In the genomic region with DNA sequence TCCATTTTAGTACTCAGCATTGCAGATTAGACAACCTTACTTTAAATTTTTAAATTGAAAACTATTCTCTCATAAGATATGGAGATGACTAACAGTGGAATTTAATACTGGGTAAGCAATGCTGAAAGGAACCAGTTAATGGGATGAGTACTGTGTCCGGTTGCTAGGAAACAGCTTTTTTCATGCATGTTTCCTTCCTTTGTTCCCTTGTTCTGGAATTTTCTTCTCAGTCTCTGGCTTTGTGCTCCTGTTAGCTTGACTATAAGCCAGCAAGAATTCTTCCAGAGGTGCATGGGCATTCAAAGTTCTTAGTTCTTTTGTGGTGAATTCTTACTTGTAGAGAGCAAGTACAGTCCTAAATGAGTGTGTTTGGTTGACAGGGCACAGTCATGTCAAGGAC, we compare ENCODE assay signal across 19 mouse cellular contexts. TPM values are rescaled to one million over a fixed set of nuclear protein-coding genes. Genes with fewer than 3 reads are reported as not detected.
A peak's percentile ranks its signal among the peaks of the same experiment; 100 is the strongest.
DNase-seq lines count a peak whose midpoint lies in the region; ATAC-seq lines count a peak whose summit lies in the region.
"Had no signal": no experiment of that assay in that cellular context is flagged by ENCODE, and none has a peak within 500 bp of the region (broad histone marks: within the 10 kb centered on the region; RNA-seq: fewer than 3 reads in every experiment).

No protein-coding gene starts in this region.

- H3K36me3 ChIP-seq in hindbrain, embryonic 11.5 days (ENCODE audit: control insufficient read depth, insufficient read depth, low read length), result no peaks in the 10 kb centered on the region
- H3K36me3 ChIP-seq in hindbrain, embryonic 14.5 days (replicated peaks; ENCODE audit: control insufficient read depth, insufficient read depth), result no peaks in the 10 kb centered on the region
- H3K36me3 ChIP-seq in midbrain, embryonic 11.5 days (ENCODE audit: control insufficient read depth, insufficient read depth, low read length), result no peaks in the 10 kb centered on the region
- no peaks in the 10 kb centered on the region for H3K36me3 ChIP-seq in heart, embryonic 11.5 days (ENCODE audit: control insufficient read depth, insufficient read depth, low read length)
- H3K36me3 ChIP-seq: kidney, embryonic 15.5 days; neural tube, embryonic 12.5 days had no signal

- no peak overlapping the region for H3K9ac ChIP-seq in hindbrain, embryonic 11.5 days (ENCODE audit: low read depth, low read length)
- no peak overlapping the region for H3K9ac ChIP-seq in hindbrain, embryonic 14.5 days
- no peak overlapping the region for H3K9ac ChIP-seq in midbrain, embryonic 11.5 days (ENCODE audit: low read length)
- no peak overlapping the region for H3K9ac ChIP-seq in heart, embryonic 11.5 days (ENCODE audit: low read depth, low read length)
- H3K9ac ChIP-seq: kidney, embryonic 15.5 days; liver, postnatal 0 days; neural tube, embryonic 12.5 days had no signal

- no peaks in the 10 kb centered on the region for H3K4me1 ChIP-seq in hindbrain, embryonic 11.5 days (replicated peaks; ENCODE audit: control insufficient read depth, insufficient read depth, low read length)
- no peaks in the 10 kb centered on the region; the same call in 1 of the 2 replicates for H3K4me1 ChIP-seq in hindbrain, embryonic 14.5 days (replicated peaks; ENCODE audit: control insufficient read depth, insufficient read depth, low read length)
- 0 out of 2 replicates have a peak, but pooled peaks cover 2% of the 10 kb centered on the region for H3K4me1 ChIP-seq in midbrain, embryonic 11.5 days (ENCODE audit: control insufficient read depth, insufficient read depth, low read length)
- H3K4me1 ChIP-seq in heart, embryonic 11.5 days (ENCODE audit: control insufficient read depth, insufficient read depth, low read length), result no peaks in the 10 kb centered on the region
- H3K4me1 ChIP-seq: kidney, embryonic 15.5 days; neural tube, embryonic 12.5 days had no signal

- H3K27me3 ChIP-seq in hindbrain, embryonic 11.5 days (ENCODE audit: control insufficient read depth, insufficient read depth, low read length), result no peaks in the 10 kb centered on the region
- H3K27me3 ChIP-seq in hindbrain, embryonic 14.5 days (ENCODE audit: control insufficient read depth, insufficient read depth, low read length), result no peaks in the 10 kb centered on the region
- H3K27me3 ChIP-seq in midbrain, embryonic 11.5 days (ENCODE audit: control insufficient read depth, insufficient read depth, low read length), result no peaks in the 10 kb centered on the region
- H3K27me3 ChIP-seq in heart, embryonic 11.5 days (ENCODE audit: control insufficient read depth, insufficient read depth, low read length), result no peaks in the 10 kb centered on the region
- H3K27me3 ChIP-seq: kidney, embryonic 15.5 days; neural tube, embryonic 12.5 days had no signal

- no peak overlapping the region for H3K4me2 ChIP-seq in hindbrain, embryonic 11.5 days (replicated peaks; ENCODE audit: low read depth, low read length)
- no peak overlapping the region for H3K4me2 ChIP-seq in hindbrain, embryonic 14.5 days (replicated peaks)
- no peak overlapping the region for H3K4me2 ChIP-seq in midbrain, embryonic 11.5 days
- no peak overlapping the region for H3K4me2 ChIP-seq in heart, embryonic 11.5 days
- H3K4me2 ChIP-seq: kidney, embryonic 15.5 days; neural tube, embryonic 12.5 days had no signal

- 70% methylated on average over 1 of the region's 1 CpGs for WGBS in hindbrain, embryonic 11.5 days
- WGBS in hindbrain, embryonic 14.5 days, result 46% methylated on average over 1 of the region's 1 CpGs
- 64% methylated on average over 1 of the region's 1 CpGs for WGBS in midbrain, embryonic 11.5 days
- 75% methylated on average over 1 of the region's 1 CpGs for WGBS in heart, embryonic 11.5 days (ENCODE audit: insufficient replicate concordance)

- no peaks in the 10 kb centered on the region for H3K9me3 ChIP-seq in hindbrain, embryonic 11.5 days (ENCODE audit: control insufficient read depth, low read length)
- no peaks in the 10 kb centered on the region for H3K9me3 ChIP-seq in hindbrain, embryonic 14.5 days (ENCODE audit: control insufficient read depth, low read length)
- no peaks in the 10 kb centered on the region for H3K9me3 ChIP-seq in midbrain, embryonic 11.5 days (ENCODE audit: control insufficient read depth, low read length)
- no peaks in the 10 kb centered on the region for H3K9me3 ChIP-seq in heart, embryonic 11.5 days (replicated peaks; ENCODE audit: control insufficient read depth, low read length)
- H3K9me3 ChIP-seq: kidney, embryonic 15.5 days; neural tube, embryonic 12.5 days had no signal

- H3K4me3 ChIP-seq in hindbrain, embryonic 11.5 days (ENCODE audit: low read depth, low read length), result no peak overlapping the region
- H3K4me3 ChIP-seq in hindbrain, embryonic 14.5 days (replicated peaks; ENCODE audit: low read length), result no peak overlapping the region
- no peak overlapping the region for H3K4me3 ChIP-seq in midbrain, embryonic 11.5 days (ENCODE audit: low read depth, low read length)
- H3K4me3 ChIP-seq in heart, embryonic 11.5 days (ENCODE audit: low read depth, low read length), result no peak overlapping the region
- H3K4me3 ChIP-seq: kidney, embryonic 15.5 days; neural tube, embryonic 12.5 days had no signal

- no peak for ATAC-seq in hindbrain, embryonic 11.5 days (ENCODE audit: low FRiP score)
- ATAC-seq in hindbrain, embryonic 14.5 days (ENCODE audit: low FRiP score), result no peak
- ATAC-seq in midbrain, embryonic 11.5 days (ENCODE audit: low FRiP score), result peak; percentile 42
- no peak for ATAC-seq in heart, embryonic 11.5 days (replicated peaks; ENCODE audit: insufficient number of reproducible peaks, low FRiP score, low TSS enrichment)
- ATAC-seq: CD4-positive, CD25-positive, alpha-beta regulatory T cell, adult 4 months; liver, postnatal 0 days had no signal

- no peak overlapping the region for H3K27ac ChIP-seq in hindbrain, embryonic 11.5 days (ENCODE audit: low read depth, low read length)
- H3K27ac ChIP-seq in hindbrain, embryonic 14.5 days, result no peak overlapping the region
- H3K27ac ChIP-seq in midbrain, embryonic 11.5 days (ENCODE audit: low read depth, low read length), result no peak overlapping the region
- no peak overlapping the region for H3K27ac ChIP-seq in heart, embryonic 11.5 days (ENCODE audit: low read depth, low read length)
- H3K27ac ChIP-seq: kidney, embryonic 15.5 days; neural tube, embryonic 12.5 days; stomach, postnatal 0 days had no signal

- peak; percentile 25 for DNase-seq in hindbrain, embryonic 11.5 days (ENCODE audit: low spot score)
- no peak for DNase-seq in hindbrain, embryonic 14.5 days (ENCODE audit: low spot score)
- peak; percentile 21 for DNase-seq in brain, adult 2 months (ENCODE audit: low read depth, low spot score)
- DNase-seq in midbrain, embryonic 11.5 days (ENCODE audit: low spot score, missing footprints), result peak; percentile 88
- DNase-seq in retina, postnatal 1 day, result peak; percentile 45
- no peak for DNase-seq in thymus, postnatal 36 days
- DNase-seq: adrenal gland, postnatal 14 days; cerebellum, adult 2 months; gastrocnemius, postnatal 25 days; layer of hippocampus, postnatal 36 days; liver; liver, postnatal 0 days; lung, postnatal 36 days; right cerebral cortex, postnatal 14 days had no signal

RNA-seq across cellular contexts. Expression of gene Mfsd6, which starts 30.9 kb away (rescaled TPM):
- 5.0 and 6.6 TPM in 2 replicates for polyA plus RNA-seq in hindbrain, embryonic 11.5 days (2014; fragmentation: Nextera tagmentation; extraction: Ambion mirVana)
- polyA plus RNA-seq in hindbrain, embryonic 14.5 days (2014; fragmentation: Nextera tagmentation; extraction: Ambion mirVana), result 15.8 and 16.1 TPM in 2 replicates
- polyA plus RNA-seq in midbrain, embryonic 11.5 days (2014; fragmentation: Nextera tagmentation; extraction: Ambion mirVana), result 3.1 and 3.4 TPM in 2 replicates
- 2.3 and 4.8 TPM in 2 replicates for polyA plus RNA-seq in heart, embryonic 11.5 days (2014; fragmentation: Nextera tagmentation; extraction: Ambion mirVana)

RNA-seq across cellular contexts. Expression of gene Inpp1, which starts 59.3 kb away (rescaled TPM):
- 12.4 and 12.9 TPM in 2 replicates for polyA plus RNA-seq in hindbrain, embryonic 11.5 days (2014; fragmentation: Nextera tagmentation; extraction: Ambion mirVana)
- 35.1 and 35.7 TPM in 2 replicates for polyA plus RNA-seq in hindbrain, embryonic 14.5 days (2014; fragmentation: Nextera tagmentation; extraction: Ambion mirVana)
- 9.8 and 11.6 TPM in 2 replicates for polyA plus RNA-seq in midbrain, embryonic 11.5 days (2014; fragmentation: Nextera tagmentation; extraction: Ambion mirVana)
- polyA plus RNA-seq in heart, embryonic 11.5 days (2014; fragmentation: Nextera tagmentation; extraction: Ambion mirVana), result 13.9 and 15.0 TPM in 2 replicates

Comparison
In these comparisons a context has a peak if more than half of its experiments do, and no peak if none do; other contexts are left out.
1. DNase-seq: peak in hindbrain, embryonic 11.5 days (single experiment), brain, adult 2 months (single experiment), midbrain, embryonic 11.5 days (single experiment) and retina, postnatal 1 day (single experiment); none in hindbrain, embryonic 14.5 days (single experiment) and thymus, postnatal 36 days (0 of 2).